Mouse (Mus musculus): ENCODE data around the gene Eif2a. TPM values are rescaled to one million over a fixed set of nuclear protein-coding genes. Genes with fewer than 3 reads are reported as not detected.

The Eif2a gene
- polyA plus RNA-seq (2015; fragmentation: Illumina TruSeq; extraction: RNeasy Lipid Tissue Mini Kit (QIAGEN cat#74804); ENCODE audit: insufficient read depth, low replicate concordance): 83.6 TPM

GRCm38 (mm10) chr3:58525652-58526407, at the start of gene Eif2a, which contains the start of gene Serp1:
Eif2a (plus strand) TSS chr3:58525821.
Serp1 (minus strand) TSS chr3:58525892.

GRCm38 (mm10) chr3:58576137-58577066, 50.8 kb downstream of the Eif2a start, which contains the start of gene Selenot:
Selenot (plus strand) TSS chr3:58576636.

Other genes starting within 250 kb of the Eif2a start
- 25.8 TPM for gene Tsc22d2, start 111.1 kb upstream of the Eif2a start, polyA plus RNA-seq (2015; fragmentation: Illumina TruSeq; extraction: RNeasy Lipid Tissue Mini Kit (QIAGEN cat#74804); ENCODE audit: insufficient read depth, low replicate concordance)
- gene Serp1, start 71 bp downstream of the Eif2a start, polyA plus RNA-seq (2015; fragmentation: Illumina TruSeq; extraction: RNeasy Lipid Tissue Mini Kit (QIAGEN cat#74804); ENCODE audit: insufficient read depth, low replicate concordance): 283 TPM
- gene Selenot, start 50.8 kb downstream of the Eif2a start, polyA plus RNA-seq (2015; fragmentation: Illumina TruSeq; extraction: RNeasy Lipid Tissue Mini Kit (QIAGEN cat#74804); ENCODE audit: insufficient read depth, low replicate concordance): 188 TPM
- not detected for gene Erich6, start 111.4 kb downstream of the Eif2a start, polyA plus RNA-seq (2015; fragmentation: Illumina TruSeq; extraction: RNeasy Lipid Tissue Mini Kit (QIAGEN cat#74804); ENCODE audit: insufficient read depth, low replicate concordance)
- gene Siah2, start 166.6 kb downstream of the Eif2a start, polyA plus RNA-seq (2015; fragmentation: Illumina TruSeq; extraction: RNeasy Lipid Tissue Mini Kit (QIAGEN cat#74804); ENCODE audit: insufficient read depth, low replicate concordance): 11.1 TPM

Measured in spleen, adult 10 weeks (tissue).